Mouse (Mus musculus): ENCODE results near the gene Tecta. TPM values are rescaled to one million over a fixed set of nuclear protein-coding genes. Genes with fewer than 3 reads are reported as not detected.

Gene Tecta
- polyA plus RNA-seq, 1 experiment: not detected

- H3K4me1 ChIP-seq (ENCODE audit: control insufficient read depth, insufficient read depth, insufficient read length, low read length): no peaks in the 10 kb centered on the region
- H3K27ac ChIP-seq (replicated peaks; ENCODE audit: low read depth, low read length): no peak overlapping the region
- H3K4me3 ChIP-seq (ENCODE audit: insufficient read depth, low read depth, low read length): no peak overlapping the region
Measured at GRCm38 (mm10) chr9:42354871-42355270, 44.9 kb downstream of the Tecta start.

- Histone ChIP-seq H3K27ac (replicated peaks; ENCODE audit: low read depth, low read length) (no peak overlapping the region), H3K4me3 (ENCODE audit: insufficient read depth, low read depth, low read length) (no peak overlapping the region), H3K4me1 (ENCODE audit: control insufficient read depth, insufficient read depth, insufficient read length, low read length) (no peaks in the 10 kb centered on the region)
Measured at GRCm38 (mm10) chr9:42349791-42350190, 49.9 kb downstream of the Tecta start.

GRCm38 (mm10) chr9:42346297-42346696, 53.4 kb downstream of the Tecta start:
- Histone ChIP-seq H3K4me3 (ENCODE audit: insufficient read depth, low read depth, low read length) (no peak overlapping the region), H3K27ac (replicated peaks; ENCODE audit: low read depth, low read length) (no peak overlapping the region), H3K4me1 (ENCODE audit: control insufficient read depth, insufficient read depth, insufficient read length, low read length) (no peaks in the 10 kb centered on the region)

- Histone ChIP-seq H3K27ac (replicated peaks; ENCODE audit: low read depth, low read length) (no peak overlapping the region), H3K4me1 (ENCODE audit: control insufficient read depth, insufficient read depth, insufficient read length, low read length) (no peaks in the 10 kb centered on the region), H3K4me3 (ENCODE audit: insufficient read depth, low read depth, low read length) (no peak overlapping the region)
Measured at GRCm38 (mm10) chr9:42339151-42339550, 60.6 kb downstream of the Tecta start.

- Histone ChIP-seq H3K4me1 (ENCODE audit: control insufficient read depth, insufficient read depth, insufficient read length, low read length) (no peaks in the 10 kb centered on the region), H3K4me3 (ENCODE audit: insufficient read depth, low read depth, low read length) (no peak overlapping the region), H3K27ac (replicated peaks; ENCODE audit: low read depth, low read length) (no peak overlapping the region)
Measured at GRCm38 (mm10) chr9:42337026-42337425, 62.7 kb downstream of the Tecta start.

GRCm38 (mm10) chr9:42336575-42336974, 63.2 kb downstream of the Tecta start:
- H3K4me1 ChIP-seq (ENCODE audit: control insufficient read depth, insufficient read depth, insufficient read length, low read length): no peaks in the 10 kb centered on the region
- H3K4me3 ChIP-seq (ENCODE audit: insufficient read depth, low read depth, low read length): no peak overlapping the region
- no peak overlapping the region for H3K27ac ChIP-seq (replicated peaks; ENCODE audit: low read depth, low read length)

- H3K27ac ChIP-seq (replicated peaks; ENCODE audit: low read depth, low read length): no peak overlapping the region
- no peaks in the 10 kb centered on the region for H3K4me1 ChIP-seq (ENCODE audit: control insufficient read depth, insufficient read depth, insufficient read length, low read length)
- H3K4me3 ChIP-seq (ENCODE audit: insufficient read depth, low read depth, low read length): no peak overlapping the region
Measured at GRCm38 (mm10) chr9:42334885-42335284, 64.8 kb downstream of the Tecta start.

- Histone ChIP-seq H3K4me1 (ENCODE audit: control insufficient read depth, insufficient read depth, insufficient read length, low read length) (no peaks in the 10 kb centered on the region), H3K27ac (replicated peaks; ENCODE audit: low read depth, low read length) (no peak overlapping the region), H3K4me3 (ENCODE audit: insufficient read depth, low read depth, low read length) (no peak overlapping the region)
Measured at GRCm38 (mm10) chr9:42332692-42333091, 67.0 kb downstream of the Tecta start.

GRCm38 (mm10) chr9:42331341-42331740, 68.4 kb downstream of the Tecta start:
- Histone ChIP-seq H3K27ac (replicated peaks; ENCODE audit: low read depth, low read length) (no peak overlapping the region), H3K4me1 (ENCODE audit: control insufficient read depth, insufficient read depth, insufficient read length, low read length) (no peaks in the 10 kb centered on the region), H3K4me3 (ENCODE audit: insufficient read depth, low read depth, low read length) (no peak overlapping the region)

GRCm38 (mm10) chr9:42329753-42330152, 70.0 kb downstream of the Tecta start:
- H3K4me3 ChIP-seq (ENCODE audit: insufficient read depth, low read depth, low read length): no peak overlapping the region
- no peak overlapping the region; the same call in 1 of the 2 replicates for H3K27ac ChIP-seq (replicated peaks; ENCODE audit: low read depth, low read length)
- no peaks in the 10 kb centered on the region for H3K4me1 ChIP-seq (ENCODE audit: control insufficient read depth, insufficient read depth, insufficient read length, low read length)

- no peaks in the 10 kb centered on the region for H3K4me1 ChIP-seq (ENCODE audit: control insufficient read depth, insufficient read depth, insufficient read length, low read length)
- H3K27ac ChIP-seq (replicated peaks; ENCODE audit: low read depth, low read length): no peak overlapping the region
- no peak overlapping the region for H3K4me3 ChIP-seq (ENCODE audit: insufficient read depth, low read depth, low read length)
Measured at GRCm38 (mm10) chr9:42326688-42327440, 72.9 kb downstream of the Tecta start.

- H3K4me3 ChIP-seq (ENCODE audit: insufficient read depth, low read depth, low read length): no peak overlapping the region
- no peaks in the 10 kb centered on the region for H3K4me1 ChIP-seq (ENCODE audit: control insufficient read depth, insufficient read depth, insufficient read length, low read length)
- no peak overlapping the region for H3K27ac ChIP-seq (replicated peaks; ENCODE audit: low read depth, low read length)
Measured at GRCm38 (mm10) chr9:42324640-42325394, 74.9 kb downstream of the Tecta start.

GRCm38 (mm10) chr9:42323238-42323637, 76.5 kb downstream of the Tecta start:
- no peak overlapping the region for H3K27ac ChIP-seq (replicated peaks; ENCODE audit: low read depth, low read length)
- no peak overlapping the region for H3K4me3 ChIP-seq (ENCODE audit: insufficient read depth, low read depth, low read length)
- H3K4me1 ChIP-seq (ENCODE audit: control insufficient read depth, insufficient read depth, insufficient read length, low read length): no peaks in the 10 kb centered on the region

GRCm38 (mm10) chr9:42321442-42321841, 78.3 kb downstream of the Tecta start:
- H3K4me3 ChIP-seq (ENCODE audit: insufficient read depth, low read depth, low read length): no peak overlapping the region
- H3K4me1 ChIP-seq (ENCODE audit: control insufficient read depth, insufficient read depth, insufficient read length, low read length): peaks cover 5% of the 10 kb centered on the region; the same call in 1 of the 2 replicates
- no peak overlapping the region for H3K27ac ChIP-seq (replicated peaks; ENCODE audit: low read depth, low read length)

- H3K27ac ChIP-seq (replicated peaks; ENCODE audit: low read depth, low read length): no peak overlapping the region
- H3K4me3 ChIP-seq (ENCODE audit: insufficient read depth, low read depth, low read length): no peak overlapping the region
- peaks cover 5% of the 10 kb centered on the region; the same call in 1 of the 2 replicates for H3K4me1 ChIP-seq (ENCODE audit: control insufficient read depth, insufficient read depth, insufficient read length, low read length)
Measured at GRCm38 (mm10) chr9:42320616-42321015, 79.1 kb downstream of the Tecta start.

Measured in brown adipose tissue, adult 24 weeks (tissue).